Mouse (Mus musculus): ENCODE data around the gene Acer2.

Gene Acer2

GRCm38 (mm10) chr4:86887879-86888278, 13.7 kb downstream of the Acer2 start:
- no peak for DNase-seq (ENCODE audit: low spot score)

GRCm38 (mm10) chr4:86897411-86897810, 23.2 kb downstream of the Acer2 start:
- peak; percentile 31 for DNase-seq (ENCODE audit: low spot score)

- DNase-seq (ENCODE audit: low spot score): no peak
Observed at GRCm38 (mm10) chr4:86898791-86899474, 24.7 kb downstream of the Acer2 start.

GRCm38 (mm10) chr4:86902351-86902750, 28.2 kb downstream of the Acer2 start:
- no peak for DNase-seq (ENCODE audit: low spot score)

DNA sequence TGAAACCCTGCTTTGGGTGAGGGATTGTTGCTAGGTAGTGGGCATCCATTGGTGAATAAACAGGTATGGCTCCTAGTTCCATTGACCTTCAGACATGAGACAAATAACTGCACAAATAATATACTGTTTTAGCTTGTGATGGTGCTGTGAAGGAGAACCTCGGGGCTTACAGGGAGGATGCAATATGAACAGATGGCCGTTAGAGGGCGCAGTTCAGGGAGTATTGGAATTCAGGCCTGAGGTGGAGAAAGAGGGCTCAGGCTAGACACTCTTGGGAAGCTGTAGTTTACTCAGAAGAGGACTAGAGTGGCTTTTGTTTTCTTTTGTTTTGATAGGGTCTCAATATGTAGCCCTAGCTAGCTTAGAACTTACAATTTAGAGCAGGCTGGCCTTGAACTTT, 30.8 kb downstream of the Acer2 start:
- DNase-seq (ENCODE audit: low spot score): no peak

GRCm38 (mm10) chr4:86905869-86906268, 31.7 kb downstream of the Acer2 start:
- no peak for DNase-seq (ENCODE audit: low spot score)

- no peak for DNase-seq (ENCODE audit: low spot score)
Observed at GRCm38 (mm10) chr4:86911576-86912341, 37.6 kb downstream of the Acer2 start.

GRCm38 (mm10) chr4:86912757-86913156, 38.6 kb downstream of the Acer2 start:
- DNase-seq (ENCODE audit: low spot score): no peak

- no peak for DNase-seq (ENCODE audit: low spot score)
Observed at GRCm38 (mm10) chr4:86916062-86916461, 41.9 kb downstream of the Acer2 start.

GRCm38 (mm10) chr4:86923476-86924055, 49.4 kb downstream of the Acer2 start:
- no peak for DNase-seq (ENCODE audit: low spot score)

- DNase-seq (ENCODE audit: low spot score): peak; percentile 73
Observed at GRCm38 (mm10) chr4:86924804-86925458, 50.7 kb downstream of the Acer2 start.

DNA sequence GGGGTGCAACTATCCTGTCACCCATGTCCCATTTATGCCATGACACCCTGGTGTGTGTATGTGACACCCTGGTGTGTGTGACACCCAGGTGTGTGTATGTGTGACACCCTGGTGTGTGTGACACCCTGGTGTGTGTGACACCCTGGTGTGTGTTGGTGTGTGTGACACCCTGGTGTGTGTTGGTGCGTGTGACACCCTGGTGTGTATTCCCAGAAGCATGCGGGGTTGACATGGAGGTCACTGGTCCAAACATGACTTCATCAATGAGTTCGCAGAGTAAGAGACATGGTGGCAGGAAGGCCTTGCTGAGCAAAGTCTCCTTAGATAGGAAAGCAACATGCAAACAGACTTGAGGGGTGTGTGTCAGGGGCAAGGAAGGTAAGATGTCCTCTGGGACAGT, 52.8 kb downstream of the Acer2 start:
- DNase-seq (ENCODE audit: low spot score): no peak

DNA sequence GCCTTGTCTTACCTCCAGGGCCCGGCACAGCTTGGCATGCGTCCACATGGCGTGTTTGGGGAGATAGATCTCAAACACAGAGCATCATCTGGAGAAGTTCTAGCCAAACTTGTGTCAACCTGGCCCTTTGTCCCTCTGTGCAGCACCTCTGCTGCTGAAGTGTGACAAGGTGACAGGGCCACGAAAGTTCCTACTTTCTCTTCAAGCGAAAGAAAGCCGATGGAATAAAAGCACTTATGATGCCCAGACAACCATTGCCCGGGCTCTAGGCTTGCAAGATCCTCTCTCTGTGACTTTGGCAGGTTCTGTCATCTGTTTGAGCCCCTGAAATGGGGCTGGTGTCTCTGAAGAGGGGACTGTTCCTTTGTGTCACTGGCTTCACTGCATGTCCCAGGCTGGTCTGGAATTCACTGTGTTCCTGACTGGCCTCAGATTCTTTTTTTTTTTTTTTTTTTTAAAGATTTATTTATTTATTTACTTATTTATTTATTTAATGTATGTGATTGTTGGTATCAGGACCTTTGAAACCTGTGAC, 56.0 kb downstream of the Acer2 start:
- DNase-seq (ENCODE audit: low spot score): no peak

DNA sequence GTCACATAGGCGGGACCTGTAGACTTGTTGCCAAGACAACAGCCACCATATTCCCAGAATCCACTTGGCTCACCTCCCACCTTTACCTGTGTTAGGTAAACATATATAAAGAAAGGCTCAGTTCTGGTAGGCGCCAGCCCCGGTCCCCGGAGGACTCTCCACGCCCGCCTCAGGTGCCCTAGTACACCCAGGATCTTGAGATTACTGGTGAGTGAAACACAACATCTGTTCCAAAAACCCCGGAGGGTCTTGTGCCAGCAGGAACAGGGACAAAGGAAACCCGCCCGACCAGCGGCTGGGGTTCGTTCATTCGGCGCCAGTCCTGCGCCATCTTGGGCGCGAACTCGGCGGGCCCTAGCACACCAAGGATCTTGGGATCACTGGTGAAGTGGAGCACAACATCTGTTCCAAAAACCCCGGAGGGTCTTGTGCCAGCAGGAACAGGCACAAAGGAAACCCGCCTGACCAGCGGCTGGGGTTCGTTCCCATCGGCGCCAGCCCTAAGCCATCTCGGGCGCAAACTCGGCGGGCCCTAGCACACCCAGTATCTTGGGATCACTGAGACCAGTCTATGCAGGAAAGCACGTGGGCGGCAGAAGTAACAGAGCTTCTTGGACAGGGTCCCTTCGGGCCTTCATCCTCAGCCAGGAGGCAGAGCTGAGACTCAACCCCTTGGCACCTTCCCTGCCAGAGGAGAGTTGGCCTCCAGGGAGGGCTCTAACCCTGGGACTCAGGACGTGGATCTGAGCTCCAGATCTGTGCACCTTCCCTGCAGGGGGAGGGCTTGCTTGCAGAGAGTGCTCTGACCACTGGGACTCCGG, 56.6 kb downstream of the Acer2 start:
- peak; percentile 22 for DNase-seq (ENCODE audit: low spot score)

DNA sequence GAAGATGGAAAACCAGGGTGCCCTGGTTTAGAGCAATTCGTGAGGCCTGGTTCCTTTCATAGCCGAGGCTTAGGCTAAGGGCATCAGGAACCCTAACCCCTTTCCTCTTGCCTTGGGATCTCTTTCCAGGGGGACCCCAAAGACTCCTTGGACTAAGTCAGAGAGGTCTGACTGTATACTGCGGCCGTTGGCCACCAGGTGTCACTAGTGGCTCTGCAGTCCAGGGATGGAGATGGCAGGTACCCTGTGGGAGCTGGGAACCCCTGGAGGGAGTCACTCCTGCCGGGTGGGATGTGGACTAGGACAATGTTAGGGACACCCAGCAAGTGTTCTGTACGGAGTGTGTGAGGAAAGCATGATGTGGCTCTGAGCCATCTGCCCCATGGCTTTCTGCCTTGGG, 58.8 kb downstream of the Acer2 start:
- no peak for DNase-seq (ENCODE audit: low spot score)

DNA sequence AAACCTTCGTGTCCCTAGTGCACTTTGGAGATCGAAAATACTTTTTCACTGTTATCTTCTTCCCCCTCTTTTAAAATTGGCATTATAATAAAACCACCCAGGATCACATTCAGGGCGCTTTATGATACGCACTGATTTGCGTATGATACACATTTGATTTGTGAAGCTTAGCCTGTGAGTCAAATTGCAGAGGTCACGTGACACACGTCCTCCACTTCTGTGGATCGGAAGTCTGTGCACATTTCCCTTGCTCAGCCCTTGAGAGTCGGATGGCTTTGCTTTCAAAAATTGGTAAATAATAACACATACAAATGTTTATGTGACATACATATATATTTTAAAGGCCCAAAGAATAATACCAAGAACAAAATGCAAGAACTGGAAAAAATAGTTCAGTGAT, 62.0 kb downstream of the Acer2 start:
- DNase-seq (ENCODE audit: low spot score): no peak

DNA sequence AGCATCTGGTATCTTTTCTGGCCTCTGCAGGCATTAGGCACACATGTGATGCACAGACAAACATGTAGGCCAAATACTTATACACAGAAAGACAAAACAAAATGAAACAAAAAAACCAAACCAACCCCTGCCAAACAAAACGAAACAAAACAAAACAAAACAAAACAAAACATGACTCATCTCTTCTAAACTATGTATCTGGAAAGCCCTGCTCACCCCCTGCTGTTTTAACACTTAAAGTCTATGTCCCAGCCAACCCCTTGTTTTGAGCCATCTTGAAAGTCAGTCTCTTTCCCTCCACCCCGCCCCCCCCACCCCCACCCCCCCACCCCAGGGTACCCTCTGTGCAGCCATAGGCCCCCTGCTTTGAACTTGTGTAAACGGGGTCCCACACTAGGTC, 62.5 kb downstream of the Acer2 start:
- no peak for DNase-seq (ENCODE audit: low spot score)

- no peak for DNase-seq (ENCODE audit: low spot score)
Observed at GRCm38 (mm10) chr4:86942656-86943055, 68.5 kb downstream of the Acer2 start.

DNA sequence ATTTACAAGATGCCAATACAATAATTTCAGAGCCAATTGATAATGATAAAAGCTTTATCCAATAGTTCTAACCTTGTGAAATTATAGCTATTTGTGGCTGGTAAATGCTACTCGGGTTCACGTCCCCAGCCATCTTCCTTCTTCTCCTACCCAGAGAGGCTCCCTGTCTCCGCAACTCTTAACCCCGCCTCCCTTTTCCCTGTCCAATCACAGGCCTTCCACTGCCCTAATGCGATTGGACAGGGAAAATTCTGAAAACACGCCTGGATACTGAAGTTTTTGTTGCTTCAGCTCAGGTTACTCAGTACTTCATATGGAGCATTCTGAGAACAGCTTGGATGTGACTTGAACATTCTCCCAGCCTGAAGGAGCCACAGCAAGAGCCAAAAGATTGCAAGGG, 69.1 kb downstream of the Acer2 start:
- no peak for DNase-seq (ENCODE audit: low spot score)

DNA sequence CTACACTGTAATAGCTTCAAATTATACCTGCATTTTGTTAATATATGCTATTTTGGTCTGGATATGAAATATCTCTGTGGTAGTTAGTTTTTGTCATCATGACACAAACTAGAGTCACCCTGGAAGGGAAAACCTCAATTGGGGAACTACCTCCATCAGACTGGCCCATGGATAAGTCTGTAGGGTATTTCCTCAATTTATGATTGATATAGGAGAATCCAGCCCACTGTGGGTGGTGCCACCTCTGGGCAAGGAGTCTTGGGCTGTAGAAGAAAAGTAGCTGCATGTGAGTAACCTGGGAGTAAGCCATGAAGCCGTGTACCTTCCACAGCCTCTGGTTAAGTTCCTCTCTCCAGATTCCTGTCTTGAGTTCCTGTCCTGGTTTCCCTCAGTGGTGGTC, 74.6 kb downstream of the Acer2 start:
- DNase-seq (ENCODE audit: low spot score): no peak

GRCm38 (mm10) chr4:86953519-86953918, 79.3 kb downstream of the Acer2 start:
- DNase-seq (ENCODE audit: low spot score): no peak

- DNase-seq (ENCODE audit: low spot score): no peak
Observed at GRCm38 (mm10) chr4:86955448-86955847, 81.3 kb downstream of the Acer2 start.

Measured in ovary, postnatal 36 days (tissue).